Mouse (Mus musculus) myocyte (in vitro differentiated cells): ENCODE measurements at regions not wholly inside any gene's neighbourhood (a gene's known extent, or its start where the extent isn't known, plus 50 kb on each side); places are given as distances from the start of the nearest gene placed in this dataset.

Experiments used
- CEBPB ChIP-seq: IDR thresholded peaks from 2 replicates; pipeline ENCODE4 v1.6.1; 2011; ENCODE audit warnings: mild to moderate bottlenecking, moderate library complexity; ENCODE audit not compliant: poor library complexity, insufficient read depth, severe bottlenecking
- E2F4 ChIP-seq: IDR thresholded peaks from one replicate; pipeline ENCODE4 v1.6.1; 2011; ENCODE audit warnings: mild to moderate bottlenecking, control low read depth, moderate library complexity; ENCODE audit not compliant: insufficient read depth
- MAX ChIP-seq: IDR thresholded peaks from one replicate; pipeline ENCODE4 v1.6.1; 2011; ENCODE audit warnings: low read depth, mild to moderate bottlenecking, control low read depth
- POLR2A ChIP-seq: IDR thresholded peaks from one replicate; pipeline ENCODE4 v1.6.1; 2011; ENCODE audit warnings: low read depth, mild to moderate bottlenecking, control low read depth, moderate library complexity; ENCODE audit not compliant: insufficient read length
- POLR2AphosphoS2 ChIP-seq: IDR thresholded peaks from one replicate; pipeline ENCODE4 v1.6.1; 2011; ENCODE audit warnings: low read depth, control low read depth; ENCODE audit not compliant: insufficient read length

DNA sequence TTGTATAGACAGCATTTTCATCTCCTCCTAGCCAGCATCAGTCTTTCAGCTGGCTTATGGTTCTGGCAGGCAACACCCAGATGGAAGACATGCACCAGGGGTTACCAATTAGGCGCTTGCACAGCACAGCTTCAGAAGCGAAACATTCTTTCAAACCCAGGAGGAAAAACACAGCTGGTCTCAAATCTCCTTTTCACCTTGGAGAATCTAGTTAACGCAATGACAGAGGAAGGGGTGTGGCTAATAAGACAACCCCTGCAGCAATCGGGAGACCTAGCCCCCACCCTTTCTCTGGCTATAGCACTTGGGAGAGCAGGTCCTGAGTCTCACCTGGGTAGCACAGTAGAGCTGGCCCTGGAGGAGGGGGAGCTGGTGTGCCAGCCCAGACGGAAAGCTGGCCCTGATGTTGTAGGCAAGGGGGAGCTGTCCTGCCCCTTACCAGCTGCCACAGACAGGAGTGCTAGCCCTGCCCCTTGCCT lies 84.4 kb upstream of the Thpo start:
- no peak for TF ChIP-seq POLR2AphosphoS2
- TF ChIP-seq POLR2A: no peak
- no peak for TF ChIP-seq CEBPB
- no peak for TF ChIP-seq MAX
- no peak for TF ChIP-seq E2F4
